Mouse (Mus musculus) urinary bladder, postnatal 10 days (tissue): Measurements from ENCODE around the gene A4gnt.
"Not testable (repeated sequence)": the region's sequence is repeated elsewhere in the genome, so short reads cannot be mapped to it uniquely, and the experiment has no call there.

Source experiments
- DNase-seq: peaks from one replicate; pipeline ENCODE4 v3.0.0; 2022; ENCODE audit warnings: low spot score

The A4gnt gene

GRCm38 (mm10) chr9:99612202-99612601 is at the start of gene A4gnt:
TSS of gene A4gnt (plus strand) at chr9:99612502.
- DNase-seq, result no peak

DNA sequence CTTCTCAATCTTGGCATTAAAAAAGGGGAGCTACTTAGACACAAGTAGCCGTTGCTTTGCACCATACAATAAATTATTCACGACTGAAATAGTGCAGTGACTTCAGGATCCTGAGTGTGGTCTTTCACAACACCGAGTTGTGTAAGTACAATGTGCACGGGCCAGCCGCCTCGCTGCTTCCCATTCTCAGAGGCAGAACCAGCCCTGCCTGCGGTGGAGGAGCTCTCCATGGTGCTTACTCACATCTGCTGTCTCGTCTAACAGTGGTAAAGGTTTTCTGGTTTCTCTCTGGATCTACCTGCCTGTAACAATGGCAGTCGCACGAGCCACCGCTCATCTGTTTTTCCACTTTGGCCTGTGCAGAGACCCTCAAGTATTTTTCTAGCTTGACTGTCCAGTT is 48.6 kb upstream of the A4gnt start:
- no peak for DNase-seq

GRCm38 (mm10) chr9:99568023-99568346 is 44.3 kb upstream of the A4gnt start:
- no peak for DNase-seq

DNA sequence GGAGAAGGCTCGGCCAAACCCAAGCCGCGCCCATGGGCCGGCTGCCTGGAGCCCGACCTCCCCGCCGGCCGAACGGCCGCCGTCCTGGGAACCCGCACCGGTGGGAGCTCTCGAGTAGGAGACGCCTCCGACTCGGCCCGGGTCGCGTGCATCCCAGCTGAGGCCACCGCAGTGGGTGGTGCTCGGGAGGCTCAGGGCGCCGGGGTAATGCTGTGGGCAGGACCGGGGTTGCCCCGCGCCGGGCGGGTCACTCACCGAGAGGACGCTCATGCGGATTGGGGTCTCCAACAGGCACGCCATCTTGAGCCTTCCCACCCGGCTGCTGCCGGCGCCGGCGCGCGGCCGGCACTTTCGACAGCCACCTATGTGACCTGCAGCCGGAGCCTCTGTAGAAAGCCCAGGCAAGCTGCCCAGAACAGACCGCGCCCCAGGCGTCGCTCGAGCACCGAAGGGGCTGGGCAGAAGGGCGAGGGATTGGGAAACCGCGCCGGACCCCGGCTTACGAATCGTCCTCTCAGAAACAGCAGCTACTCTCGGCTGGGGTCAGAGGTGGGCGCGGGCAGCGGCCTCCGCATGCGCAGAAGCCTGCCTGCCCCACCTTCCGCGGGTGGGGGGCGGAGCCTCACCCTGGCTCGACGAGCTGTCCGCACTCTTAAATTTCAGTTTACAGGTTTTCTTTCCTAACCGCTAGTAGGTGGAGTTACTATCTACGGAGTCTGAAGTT is 43.8 kb upstream of the A4gnt start, which contains the start of gene Armc8:
Armc8 (minus strand) TSS at position 553 of the 724 bp plus-strand sequence.
- DNase-seq, result peak; percentile 56

DNA sequence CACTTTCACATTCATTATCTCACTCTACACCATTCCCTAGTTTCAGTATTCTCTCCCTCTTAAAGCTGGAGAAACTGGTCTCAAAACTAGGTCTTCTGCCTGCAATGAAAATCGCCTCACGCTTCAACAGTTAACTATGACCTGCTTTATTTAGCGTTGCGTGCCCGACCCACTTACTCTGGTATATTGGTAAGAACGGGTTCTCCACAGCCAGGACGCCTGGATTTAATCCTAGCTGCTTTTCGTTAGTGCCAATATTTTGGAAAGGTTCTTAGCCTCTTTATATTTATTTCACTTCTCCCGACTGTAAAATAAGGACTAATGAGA is 43.3 kb upstream of the A4gnt start:
- no peak for DNase-seq

- peak; percentile 73 for DNase-seq
Observed at GRCm38 (mm10) chr9:99575677-99576480, 36.4 kb upstream of the A4gnt start, which contains the start of gene Dbr1. TSS of gene Dbr1 (plus strand) at chr9:99575799.

DNA sequence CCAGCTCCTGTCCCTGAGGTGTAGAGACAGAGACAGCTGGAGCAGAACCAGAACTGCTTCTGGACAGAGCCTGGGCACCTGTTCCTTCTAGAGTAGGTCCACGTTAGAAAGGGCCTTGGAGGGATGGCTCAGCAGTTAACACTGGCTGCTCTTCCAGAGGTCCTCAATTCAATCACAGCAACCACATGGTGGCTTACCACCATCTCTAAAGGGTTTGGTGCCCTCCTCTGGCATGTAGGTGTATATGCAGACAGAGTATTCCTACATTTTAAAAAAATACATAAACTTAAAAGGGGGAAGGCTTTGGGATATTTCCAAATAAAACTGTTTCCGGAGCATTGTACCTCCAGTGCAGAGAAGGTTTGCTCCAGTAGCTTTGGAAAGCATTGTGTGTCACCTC is 31.6 kb upstream of the A4gnt start:
- DNase-seq, result no peak

- no peak for DNase-seq
Observed at GRCm38 (mm10) chr9:99587505-99588202, 24.6 kb upstream of the A4gnt start.

GRCm38 (mm10) chr9:99591144-99591543 is 21.2 kb upstream of the A4gnt start:
- no peak for DNase-seq

DNA sequence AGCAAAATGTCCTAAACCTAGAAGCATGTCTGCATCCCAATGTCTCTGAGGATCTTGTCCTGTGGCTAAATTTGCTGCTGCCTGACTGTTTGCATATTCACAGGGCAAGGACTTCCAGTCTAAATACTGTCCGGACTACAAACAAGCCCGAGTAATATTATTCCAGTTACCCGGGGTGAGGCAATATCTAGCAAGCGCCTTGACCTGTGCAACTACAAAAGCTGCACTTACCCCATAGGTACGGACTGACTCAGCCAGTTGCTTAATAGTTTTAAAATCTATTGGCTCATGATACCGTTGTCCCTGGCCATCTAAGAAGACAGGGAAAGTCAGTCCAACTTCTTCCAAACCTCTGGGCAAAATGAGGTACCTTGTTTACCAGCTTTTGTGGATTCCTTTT is 13.2 kb upstream of the A4gnt start:
- not testable (repeated sequence) for DNase-seq

GRCm38 (mm10) chr9:99603566-99603965 is 8.7 kb upstream of the A4gnt start:
- DNase-seq, result no peak

GRCm38 (mm10) chr9:99619688-99620087 is 7.4 kb downstream of the A4gnt start:
- no peak for DNase-seq

DNA sequence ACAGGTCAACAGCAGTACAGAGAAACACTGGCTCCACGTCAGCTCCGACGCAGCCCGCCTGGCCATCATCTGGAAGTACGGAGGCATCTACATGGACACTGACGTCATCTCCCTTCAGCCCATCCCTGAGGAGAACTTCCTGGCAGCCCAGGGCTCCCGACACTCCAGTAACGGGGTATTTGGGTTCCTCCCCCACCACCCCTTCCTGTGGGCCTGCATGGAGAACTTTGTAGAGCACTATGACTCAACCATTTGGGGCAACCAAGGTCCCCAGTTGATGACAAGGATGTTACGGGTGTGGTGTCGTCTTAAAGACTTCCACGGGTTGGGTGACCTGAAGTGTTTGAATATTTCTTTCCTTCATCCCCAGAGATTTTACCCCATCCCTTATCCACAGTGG is 7.9 kb downstream of the A4gnt start:
- DNase-seq, result no peak

DNA sequence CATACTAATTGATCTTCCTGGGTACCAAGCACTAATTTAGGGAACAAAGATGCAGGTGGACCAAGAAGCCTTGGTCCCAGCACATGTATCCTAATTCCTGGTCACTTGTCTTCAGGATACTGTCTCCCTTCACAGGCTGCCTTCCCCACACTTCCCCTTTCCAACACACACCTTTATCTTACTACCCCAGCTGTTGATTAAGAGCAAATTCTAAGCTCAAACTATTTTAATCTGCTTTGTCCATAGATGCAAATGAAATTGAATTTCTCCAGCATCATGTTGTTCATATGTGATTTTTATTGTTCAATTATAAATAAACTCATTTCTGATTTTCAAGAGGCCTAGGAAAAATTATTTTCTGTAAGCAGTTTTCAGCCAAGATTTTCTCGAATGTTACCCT is 9.7 kb downstream of the A4gnt start:
- DNase-seq, result no peak

GRCm38 (mm10) chr9:99622966-99623365 is 10.7 kb downstream of the A4gnt start:
- no peak for DNase-seq

DNA sequence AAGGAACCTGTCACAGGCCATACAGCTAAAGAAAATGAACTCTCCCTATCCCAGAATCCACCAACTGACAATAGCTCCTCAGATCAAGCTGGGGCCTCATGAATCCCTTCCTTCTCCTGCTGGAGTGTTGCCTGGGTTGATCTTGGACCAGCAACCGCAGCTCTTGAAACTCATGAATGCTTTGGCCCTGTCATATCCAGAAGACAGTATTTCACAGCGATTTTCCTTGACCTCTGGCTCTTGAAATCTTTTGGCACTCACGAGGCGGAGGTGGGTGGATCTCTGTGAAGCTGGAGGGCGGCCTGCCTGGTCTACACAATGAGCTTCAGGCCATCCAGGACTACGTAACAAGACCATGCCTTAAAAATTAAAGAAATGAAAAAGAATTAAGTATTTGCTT is 11.8 kb downstream of the A4gnt start:
- DNase-seq, result no peak

DNA sequence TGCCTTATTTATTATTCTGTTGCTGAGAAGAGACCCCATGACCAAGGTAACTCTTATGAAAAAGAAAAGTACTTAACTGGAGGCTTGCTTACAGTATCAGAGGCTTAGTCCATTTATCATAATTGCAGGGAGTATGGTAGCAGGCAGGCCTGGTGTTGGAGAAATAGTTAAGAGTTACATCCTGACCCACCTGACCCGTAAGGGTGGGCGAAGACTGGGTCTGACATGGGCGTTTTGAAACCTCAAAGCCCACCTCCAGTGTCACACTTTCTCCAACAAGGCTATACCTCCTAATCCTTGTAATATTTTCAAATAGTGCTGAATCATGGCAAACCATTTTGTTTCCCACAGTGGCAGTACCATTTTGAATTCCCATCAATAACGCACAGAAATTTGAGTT is 16.3 kb downstream of the A4gnt start:
- no peak for DNase-seq

- peak; percentile 22 for DNase-seq
Observed at GRCm38 (mm10) chr9:99629281-99630011, 17.1 kb downstream of the A4gnt start, which contains the start of gene Dzip1l. TSS of gene Dzip1l (plus strand) at chr9:99629496.

GRCm38 (mm10) chr9:99630071-99630470 is 17.8 kb downstream of the A4gnt start:
- no peak for DNase-seq

DNA sequence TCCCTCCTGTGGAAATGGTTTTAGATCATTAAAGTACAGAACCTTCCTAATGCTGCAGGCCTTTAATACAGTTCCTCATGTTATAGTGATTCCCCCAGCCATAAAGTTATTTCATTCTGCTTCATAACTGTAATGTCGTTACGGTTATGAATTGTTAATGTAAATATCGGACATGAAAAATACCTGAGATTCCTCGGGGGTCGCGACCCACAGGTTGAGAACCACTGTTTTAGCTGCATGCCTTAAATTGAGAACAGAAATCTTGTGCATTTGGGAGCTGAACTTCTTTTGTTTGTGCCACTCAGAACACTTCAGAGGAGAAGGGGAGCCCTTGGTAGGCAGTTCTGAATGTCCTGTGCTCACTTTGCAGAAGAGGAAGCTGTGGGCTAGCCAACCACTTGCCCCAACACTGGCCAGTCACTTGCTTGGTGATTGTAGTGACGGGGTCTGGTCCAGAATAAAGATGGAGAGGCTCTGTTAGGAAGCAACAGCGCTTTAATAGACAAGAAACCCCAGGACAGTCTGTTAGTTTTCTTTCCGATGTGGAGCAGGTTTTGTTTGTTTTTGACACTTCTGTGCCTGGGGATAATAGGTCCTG is 18.3 kb downstream of the A4gnt start:
- DNase-seq, result no peak

DNA sequence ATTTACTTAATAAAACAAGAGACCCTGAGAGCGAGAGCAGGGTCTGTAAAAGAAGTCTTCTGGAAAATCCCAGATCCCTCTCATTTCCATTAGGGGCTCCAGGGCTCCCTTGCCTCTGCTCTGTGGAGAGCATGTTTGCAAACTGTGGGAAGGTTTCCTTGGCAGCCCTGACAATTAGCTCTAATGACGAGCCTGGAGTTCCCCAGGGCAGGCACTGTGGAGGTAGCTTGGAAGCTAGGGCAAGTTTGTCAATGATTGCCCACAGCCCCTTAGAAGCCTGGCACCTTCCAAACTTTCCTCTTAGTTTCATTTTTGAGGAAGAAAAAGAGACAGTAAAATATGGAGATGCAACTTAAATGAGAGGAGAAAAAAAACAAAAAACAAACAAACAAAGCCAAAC is 19.5 kb downstream of the A4gnt start:
- DNase-seq, result no peak

DNA sequence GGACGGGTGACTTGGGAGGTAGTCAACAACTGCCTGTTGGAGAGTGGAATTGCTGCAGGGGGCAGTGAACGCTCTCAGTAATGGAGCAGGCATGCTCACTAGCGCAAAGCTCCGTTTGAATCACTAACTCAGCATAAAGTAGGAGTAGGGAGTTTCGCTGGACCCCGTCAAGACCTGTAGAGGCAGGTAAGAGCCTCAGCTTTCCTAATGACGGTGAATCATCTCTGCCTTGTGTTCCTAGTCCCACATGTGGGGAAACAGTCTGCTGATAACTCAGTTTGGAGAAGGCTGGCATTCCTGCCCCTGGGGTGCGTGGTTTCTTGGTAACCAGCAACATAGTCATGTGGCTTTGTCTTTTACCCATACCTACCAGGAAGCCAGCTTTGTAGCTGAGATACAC is 20.0 kb downstream of the A4gnt start:
- DNase-seq, result no peak
